Mouse (Mus musculus) layer of hippocampus, postnatal 25 days (tissue): ENCODE data around the gene Alpk1. TPM values are rescaled to one million over a fixed set of nuclear protein-coding genes. Genes with fewer than 3 reads are reported as not detected.

Source experiments
- DNase-seq, 2 experiments: peaks; one replicate each; pipeline ENCODE4 v3.0.0; 2022; ENCODE audit warnings: mixed read lengths in 2 of 2, low spot score in 1 of 2; ENCODE audit errors: extremely low spot score in 1 of 2
- total RNA-seq, 2 experiments: library from RNA; stranded (reverse); gene quantifications; 2 replicates each; pipeline ENCODE4 v1.2.3; 2021

Gene Alpk1
- 1 to 10 TPM; 6.7 to 9.6 TPM for total RNA-seq

DNA sequence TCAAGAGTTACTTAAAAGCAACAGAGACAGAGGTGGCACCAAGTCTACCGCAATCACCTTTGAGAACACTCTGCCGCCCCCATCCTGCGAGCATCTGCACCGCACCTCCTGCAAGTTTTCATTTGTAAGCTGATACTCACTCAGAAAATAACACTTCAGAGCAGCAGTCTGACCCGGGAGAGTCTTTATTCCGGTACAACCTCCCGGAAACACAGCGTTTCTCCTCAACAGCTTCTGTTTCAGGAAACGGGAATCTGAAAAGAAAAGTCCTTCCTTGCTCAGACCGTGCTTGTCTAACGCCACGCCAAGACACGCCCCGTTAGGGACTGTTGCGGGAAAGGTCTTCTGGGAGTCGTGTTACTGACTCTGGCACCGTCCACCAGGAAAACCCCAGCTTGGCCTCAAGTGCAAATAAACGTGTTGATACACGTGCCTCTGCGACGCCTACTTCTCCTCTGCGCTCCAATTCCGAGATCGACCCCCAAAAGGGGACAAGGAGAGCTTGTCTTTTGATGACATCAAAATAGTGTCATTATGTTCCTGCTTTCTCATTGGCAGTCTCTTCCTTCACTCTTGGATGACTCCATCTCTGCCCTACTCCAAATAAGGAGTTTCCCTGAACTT is at the start of gene Alpk1:
Gene Alpk1 (minus strand): TSS at position 507 of the 624 bp plus-strand sequence.
- DNase-seq = peak; percentile 26 to 48

DNA sequence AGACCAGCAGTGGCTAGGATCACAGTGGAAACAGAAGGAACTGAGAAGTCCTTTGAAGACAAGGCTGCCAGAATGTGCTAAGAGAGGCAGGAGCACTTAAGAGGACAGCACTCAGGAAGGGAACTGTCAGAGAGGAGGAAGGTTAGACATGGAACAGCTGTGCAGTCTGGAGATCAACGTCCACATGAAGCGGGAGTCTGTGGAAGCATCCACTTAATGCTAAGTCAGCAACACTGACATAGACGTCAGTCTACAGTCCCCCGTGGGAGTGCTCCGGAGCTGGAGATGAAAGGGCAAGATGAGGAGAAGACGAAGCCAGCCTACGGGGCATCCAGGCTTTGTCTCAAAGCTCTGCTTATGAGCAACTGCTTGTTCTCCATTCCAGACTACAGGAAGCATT is 46.8 kb upstream of the Alpk1 start:
- no peak for DNase-seq

DNA sequence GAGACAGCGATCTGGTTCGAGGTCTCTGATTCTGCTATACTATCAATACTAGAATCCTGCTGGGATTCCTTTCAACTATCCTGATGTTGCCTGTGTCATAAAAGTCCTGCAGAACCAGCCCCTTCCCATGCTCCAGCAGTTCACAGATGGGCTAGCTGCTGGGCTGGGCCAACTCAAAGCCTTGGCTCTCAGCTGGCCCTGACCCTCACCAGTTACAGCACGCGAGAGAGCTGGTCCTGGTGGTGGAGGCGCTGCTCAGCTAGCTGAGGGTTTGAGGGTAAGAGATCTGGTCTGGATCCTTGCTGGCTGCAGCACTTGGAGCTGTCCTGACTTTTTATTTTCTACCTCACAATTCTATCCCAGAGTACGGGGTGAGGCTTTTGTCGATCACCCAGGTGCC is 46.2 kb upstream of the Alpk1 start:
- no peak for DNase-seq

DNA sequence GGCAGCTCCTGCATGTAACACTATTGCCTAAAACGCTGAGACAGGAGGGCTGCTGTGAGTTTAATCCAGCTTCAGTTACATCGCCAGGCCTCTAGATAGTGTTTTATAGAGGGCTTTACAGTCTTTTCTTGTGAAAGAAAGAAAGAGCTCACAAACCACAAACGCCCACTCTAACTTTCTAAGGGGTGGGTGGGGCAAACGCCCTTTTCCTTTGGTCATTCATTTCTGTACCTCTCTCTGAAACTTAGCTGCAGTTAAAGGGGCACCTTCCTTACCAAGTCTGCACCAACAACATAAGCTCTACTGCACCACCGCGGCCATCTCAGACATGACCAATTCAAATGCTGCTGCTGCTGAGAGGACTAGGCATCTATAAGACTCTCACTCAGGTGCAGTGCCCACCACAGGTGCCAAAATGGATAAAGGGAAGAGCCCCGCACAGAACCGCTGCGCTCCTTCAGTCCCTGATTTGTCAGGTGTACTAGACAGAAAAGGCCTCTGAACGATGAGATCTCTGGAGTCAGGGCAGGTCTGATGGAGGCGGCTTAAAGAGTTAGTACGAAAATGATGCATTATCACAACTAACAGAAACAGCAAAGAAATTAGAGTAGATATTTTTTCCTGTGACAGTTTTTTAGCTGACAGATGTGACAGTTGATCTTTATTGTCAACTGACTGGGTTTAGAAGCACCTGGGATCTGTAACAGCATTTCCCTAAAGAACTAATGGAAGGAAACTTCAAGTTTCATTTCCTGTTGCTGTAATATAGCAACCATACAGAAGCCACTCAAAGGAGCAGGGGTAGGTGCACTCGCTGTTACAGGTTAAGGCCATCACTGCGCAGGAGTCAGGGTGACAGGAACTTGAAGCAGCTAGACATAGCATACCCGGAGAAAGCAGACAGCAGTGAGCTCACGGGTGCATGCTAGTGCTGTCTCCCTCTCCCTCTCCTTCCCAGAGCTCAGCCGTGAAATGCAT is 43.8 kb upstream of the Alpk1 start:
- no peak for DNase-seq

DNA sequence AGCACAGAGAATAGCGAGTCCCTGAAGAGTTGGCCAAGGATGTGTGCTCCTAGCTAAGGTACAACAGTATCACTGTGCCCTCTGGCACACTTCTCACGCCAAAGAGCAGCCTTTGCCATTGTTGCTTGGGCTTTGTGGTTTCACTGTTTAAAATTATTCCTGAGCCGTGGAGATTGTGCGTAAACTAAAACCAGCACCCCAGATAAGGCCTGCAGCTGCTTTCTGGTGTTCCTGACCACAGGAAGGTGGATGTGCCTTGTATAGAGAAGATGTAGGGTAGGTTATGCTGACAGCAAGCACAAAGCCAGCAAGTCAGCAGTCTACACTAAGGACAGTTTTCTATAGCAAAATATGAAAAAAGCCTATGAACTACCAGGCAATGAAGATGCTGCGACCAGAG is 40.9 kb upstream of the Alpk1 start:
- no peak for DNase-seq

DNA sequence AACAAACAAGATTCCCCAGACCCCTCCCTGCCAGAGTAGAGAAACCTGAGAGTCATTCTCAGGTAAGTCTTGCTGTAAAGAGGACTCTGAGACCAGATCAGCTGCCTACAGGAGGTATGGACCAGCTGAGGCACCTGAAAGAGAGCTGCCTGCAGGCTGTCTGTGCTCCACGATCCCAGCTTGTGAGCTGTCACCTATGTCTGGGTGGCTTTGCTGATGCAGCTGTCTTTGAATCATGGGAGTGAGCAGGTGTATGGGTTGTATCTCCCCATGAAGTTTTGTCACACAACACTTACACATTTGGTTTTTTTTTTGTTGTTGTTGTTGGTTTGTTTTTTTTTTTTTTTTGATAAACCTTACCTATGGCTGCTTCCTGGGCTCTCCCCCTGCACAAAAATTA is 40.1 kb upstream of the Alpk1 start:
- no peak for DNase-seq

DNA sequence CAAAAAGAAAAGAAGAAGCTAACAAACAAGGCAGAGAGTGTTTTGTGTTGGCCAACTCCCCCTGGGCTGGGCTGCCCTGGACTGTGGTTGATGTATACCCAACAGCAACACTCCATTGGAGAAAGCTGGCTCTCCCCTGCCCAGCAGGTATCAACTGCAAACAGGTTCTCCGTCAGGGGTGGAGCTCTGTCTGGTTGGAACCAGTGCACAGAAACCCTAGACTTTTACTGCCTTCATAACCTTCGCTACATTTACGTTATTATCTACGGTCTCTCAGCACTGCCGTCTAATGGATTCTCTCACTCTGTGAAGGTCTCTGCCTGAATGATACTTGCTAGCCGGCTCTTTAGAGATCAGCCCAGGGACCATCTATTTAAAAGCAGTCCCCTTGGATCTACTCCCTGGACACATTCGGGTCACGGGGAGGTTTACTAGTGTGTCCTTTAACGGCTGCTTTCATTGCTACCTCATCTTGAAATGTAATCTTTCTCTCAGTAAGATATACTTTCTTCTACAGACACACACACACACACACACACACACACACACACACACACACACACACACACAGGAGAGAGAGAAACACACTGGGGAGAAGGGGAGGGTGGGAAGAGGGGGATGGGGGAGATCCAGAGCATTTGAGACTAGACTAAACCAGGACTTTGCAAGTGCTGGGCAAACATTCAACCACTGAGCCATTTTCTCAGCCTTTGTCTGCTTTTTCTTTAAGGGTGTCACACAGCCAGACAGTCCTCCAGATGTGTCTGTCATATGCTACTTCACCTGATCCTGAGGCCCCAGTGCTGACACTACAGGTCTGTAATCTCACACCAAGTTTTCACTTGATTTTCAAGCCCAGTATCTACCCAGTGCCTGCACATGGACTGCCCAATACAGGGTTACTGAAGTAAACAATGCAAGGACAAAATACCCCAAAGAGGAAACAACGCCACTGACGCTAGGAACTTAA is 38.7 kb upstream of the Alpk1 start:
- no peak for DNase-seq

DNA sequence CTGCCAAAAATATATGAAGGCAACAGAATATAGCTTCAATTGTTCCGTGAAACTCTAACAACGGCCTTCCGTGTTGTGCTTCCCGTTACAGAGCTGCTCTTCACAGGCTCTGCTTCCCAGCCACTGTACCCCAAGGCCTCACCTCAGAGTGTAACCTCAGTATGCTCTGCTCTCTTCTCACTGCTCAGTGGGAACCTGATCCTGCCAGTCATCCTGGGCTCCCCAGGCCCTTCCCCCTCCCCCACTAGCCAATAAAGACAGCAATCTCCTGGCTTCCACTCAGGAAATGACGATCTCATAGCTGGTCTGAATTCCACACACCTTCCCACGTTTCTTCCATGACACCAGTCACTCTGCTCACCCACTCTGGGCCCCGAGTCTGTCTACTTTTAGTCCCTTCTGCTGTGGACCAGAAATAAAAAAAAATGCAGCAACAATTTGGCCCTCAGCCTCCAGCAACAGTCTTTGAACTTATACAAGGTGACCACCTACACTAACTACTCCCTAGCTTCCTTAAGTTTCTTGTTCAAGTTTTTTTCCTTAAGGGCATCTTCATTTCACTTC is 36.9 kb upstream of the Alpk1 start:
- no peak for DNase-seq

DNA sequence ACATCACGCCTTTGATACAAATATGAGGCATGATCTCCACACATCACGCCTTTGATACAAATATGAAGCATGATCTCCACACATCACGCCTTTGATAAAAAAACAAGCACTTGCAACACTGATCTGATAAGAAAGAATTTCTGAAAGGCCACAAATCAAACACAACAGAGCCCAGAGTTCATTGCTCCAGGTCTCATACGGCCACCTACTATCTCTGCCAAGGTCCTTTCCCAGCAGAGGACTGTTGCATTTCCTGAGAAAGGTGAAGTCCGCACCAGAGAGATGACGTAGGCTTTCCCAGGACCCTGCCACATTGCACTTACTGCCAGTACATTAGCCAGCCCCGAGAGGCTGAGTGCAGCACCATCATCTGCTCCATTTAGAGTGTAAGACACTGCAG is 28.8 kb upstream of the Alpk1 start:
- DNase-seq = no peak

DNA sequence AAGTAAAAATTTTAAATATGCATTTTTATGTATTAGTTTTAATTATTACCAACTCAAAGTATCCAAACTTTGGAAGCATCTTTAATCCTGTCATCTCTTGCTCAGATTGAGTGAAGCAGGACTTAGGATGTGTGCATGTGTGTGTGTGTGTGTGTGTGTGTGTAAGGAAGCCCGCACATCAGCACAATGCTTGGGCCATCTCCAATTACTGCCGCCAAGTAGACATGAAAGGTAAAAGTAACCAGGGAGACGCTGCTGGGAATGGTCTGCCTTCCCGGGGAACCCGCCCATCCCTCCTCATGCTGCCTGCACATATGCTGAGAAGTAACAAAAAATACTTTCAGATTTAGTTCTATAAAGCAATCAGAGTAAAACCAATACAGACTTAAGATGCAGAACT is 27.5 kb upstream of the Alpk1 start:
- no peak for DNase-seq

DNA sequence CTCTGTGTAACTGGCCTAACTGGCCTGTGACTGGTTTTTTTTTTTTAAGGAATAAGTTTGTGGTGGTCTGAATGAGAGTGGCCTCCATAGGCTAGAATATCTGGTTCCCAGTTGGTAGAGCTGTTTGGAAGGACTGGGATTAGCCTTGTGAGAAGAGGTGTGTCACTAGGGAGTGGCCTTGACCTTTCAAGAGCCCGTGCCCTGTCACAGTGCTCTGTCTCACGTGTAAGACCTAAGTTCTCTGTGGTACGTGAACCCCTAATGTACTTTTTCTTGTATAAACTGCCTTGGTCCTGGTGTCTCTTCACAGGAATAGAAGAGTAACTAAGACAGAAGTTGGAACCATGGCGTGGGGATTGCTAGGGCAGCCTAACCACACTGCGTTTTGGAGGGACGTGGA is 25.7 kb upstream of the Alpk1 start:
- DNase-seq = no peak

DNA sequence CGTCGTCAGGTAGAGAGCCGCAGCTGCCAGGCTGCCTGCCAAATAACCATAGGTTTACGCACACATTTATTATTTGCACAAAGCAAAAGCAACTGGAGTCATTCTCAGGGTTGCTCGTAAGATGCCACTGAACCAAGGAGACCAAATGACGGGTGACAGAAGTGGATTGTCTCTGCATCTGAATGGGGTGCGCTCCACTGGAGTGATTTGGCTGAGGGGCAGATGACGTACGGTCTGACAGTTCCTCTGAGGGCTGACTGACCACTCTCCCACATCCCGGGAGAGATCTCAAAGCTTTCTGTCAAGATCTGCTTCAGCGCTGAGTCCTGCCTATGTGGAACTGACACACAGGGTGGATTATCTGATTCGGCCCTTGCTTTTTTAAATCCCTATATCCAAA is 24.7 kb upstream of the Alpk1 start:
- DNase-seq = no peak

DNA sequence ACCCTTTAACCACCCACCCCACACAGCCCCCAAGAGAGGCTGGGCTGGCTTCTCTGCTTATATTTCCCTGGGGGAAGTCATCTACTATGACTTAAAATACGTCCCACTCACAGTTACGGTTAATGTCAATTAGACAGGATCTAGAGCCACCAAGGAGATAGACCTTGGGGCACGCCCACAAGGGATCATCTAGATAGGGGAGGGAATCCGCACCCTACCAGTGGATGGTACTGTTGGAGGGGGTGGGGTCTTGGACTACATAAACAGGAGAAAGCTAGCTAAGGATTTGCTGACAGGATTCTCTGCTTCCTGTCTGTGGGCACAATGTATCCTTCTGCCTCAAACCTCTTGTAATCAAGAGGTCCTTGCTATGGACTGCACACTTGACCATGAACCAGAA is 24.1 kb upstream of the Alpk1 start:
- no peak for DNase-seq

DNA sequence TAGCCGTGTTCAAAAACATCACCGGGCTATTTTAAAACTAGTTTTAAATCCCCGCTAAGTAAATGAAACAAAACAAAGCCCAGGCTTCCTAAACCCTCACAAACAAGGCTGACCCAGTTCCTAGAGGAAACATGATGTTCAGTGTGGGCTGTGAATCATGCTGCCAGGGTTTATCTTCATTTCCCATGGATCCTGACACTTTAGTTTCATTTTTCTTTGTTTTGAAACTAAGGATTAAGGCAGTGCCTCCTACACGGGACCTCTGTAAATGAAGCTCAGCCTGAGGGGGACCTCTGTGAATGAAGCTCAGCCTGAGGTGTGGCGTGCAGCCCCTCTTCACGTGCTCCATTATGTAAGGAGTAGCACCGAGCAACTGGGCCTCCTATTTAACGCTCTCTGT is 22.5 kb upstream of the Alpk1 start:
- no peak for DNase-seq

DNA sequence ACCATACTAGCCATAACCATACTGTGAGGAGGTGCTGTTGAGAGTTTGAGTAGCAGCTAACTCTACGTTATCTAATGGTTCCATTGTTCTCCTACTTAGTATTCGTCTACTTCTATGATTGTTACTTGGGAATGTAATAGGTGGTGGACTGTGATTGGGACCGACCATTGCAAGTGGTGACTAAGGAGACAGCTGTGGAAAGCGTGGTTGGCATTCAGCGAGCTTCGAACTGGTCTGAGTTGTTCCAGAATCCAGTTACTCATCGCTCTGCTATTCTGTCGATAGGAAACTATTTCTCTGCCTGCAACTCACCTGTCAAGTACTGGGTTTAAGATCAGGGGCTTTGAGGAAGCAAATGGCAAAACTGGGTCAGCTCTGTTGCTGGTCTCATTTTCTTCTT is 20.8 kb upstream of the Alpk1 start:
- DNase-seq = no peak

DNA sequence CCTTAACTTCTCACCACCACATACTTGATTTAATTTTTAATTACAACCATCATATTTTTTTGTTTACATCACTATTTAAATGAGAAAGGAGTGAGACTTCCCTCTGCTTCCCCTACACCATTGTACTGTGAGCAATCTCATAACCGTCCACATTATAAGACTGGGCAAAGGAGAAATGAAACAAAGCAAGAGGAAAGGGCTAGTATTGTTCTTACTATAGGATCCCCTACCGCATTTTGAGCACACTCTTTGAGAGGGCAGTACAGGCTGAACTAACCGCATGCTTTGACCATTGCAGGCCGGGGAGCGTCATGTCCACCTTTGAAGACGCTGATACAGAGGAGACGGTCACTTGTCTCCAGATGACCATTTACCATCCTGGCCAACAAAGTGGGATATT is 15.9 kb upstream of the Alpk1 start:
- no peak for DNase-seq

DNA sequence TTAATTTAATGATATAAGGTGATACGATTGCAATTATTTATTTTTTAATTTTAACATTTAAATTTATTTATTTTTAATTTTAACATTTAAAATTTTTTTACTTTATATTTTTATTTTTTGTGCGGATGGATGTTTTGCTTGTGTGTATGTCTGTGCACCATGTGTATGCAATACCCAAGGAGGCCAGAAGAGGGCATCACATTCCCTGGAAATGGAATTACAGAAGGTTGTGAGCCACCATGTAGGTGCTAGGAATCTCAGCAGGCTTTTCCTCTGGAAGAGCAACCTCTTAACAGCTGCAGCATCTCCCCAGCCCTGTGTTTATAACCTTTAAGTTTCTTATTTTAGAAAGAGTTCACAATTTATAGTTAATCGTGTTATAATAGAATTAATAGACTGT is 15.4 kb upstream of the Alpk1 start:
- no peak for DNase-seq

DNA sequence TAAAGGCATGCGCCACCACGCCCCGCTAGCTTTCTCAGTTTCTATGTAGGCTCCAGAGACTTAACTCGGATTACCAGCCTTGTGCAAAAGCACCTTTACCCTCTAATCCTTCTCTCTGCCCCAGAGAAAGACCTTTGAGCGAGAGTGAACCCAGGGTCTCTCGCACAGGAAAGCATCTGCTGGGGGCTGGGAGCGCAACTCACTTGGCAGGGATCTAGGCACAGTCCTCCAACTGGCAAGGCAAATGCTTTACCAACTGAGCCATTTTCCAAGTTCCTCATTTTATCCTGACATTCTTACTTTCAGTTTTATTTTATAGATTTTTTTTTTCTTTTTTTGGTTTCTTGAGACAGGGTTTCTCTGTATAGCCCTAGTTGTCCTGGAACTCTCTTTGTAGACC is 12.7 kb upstream of the Alpk1 start:
- no peak for DNase-seq

DNA sequence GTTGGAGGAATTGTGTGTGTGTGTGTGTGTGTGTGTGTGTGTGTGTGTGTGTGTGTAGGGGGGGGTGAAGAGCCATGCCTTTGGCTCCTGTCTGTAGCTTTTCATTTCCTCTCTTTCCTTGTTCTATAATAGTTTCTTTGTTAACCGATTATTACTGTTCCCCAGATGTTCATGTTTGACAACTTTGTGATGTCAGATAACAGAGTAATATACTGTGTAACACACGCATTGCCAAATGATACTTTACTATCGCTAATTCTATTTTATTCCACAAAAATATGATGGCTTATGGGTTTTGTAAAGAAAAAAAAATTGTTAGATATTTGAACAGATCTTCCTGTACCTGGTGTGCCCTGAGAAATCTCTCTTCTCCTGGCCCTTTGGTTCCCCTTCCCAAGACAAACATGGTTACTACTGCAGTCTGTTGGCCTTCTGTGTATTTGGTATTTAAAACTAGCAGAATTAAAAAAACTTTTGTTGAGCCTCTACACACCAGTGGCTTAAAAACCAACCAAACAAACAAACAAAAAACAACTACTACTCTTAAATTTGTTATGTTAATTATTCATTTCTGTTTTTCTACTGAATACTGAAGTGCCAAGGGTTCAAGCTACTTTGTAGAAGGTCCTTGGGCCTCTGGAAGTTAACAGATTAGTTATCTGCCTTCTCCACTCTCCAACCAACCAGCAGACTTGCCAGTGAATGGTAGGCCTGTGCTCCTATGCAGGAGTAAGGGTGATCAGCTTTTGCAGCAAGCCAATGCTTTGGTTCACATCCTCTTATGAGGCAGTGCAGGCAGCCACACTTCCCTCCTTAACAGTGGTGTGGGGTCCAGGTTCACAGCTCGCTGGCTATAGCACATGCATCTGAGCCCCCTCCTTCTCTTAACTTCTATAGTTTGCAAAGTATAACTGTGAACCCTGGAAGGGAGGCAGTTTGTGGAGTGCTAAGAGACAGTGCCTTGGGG is 11.6 kb upstream of the Alpk1 start:
- no peak for DNase-seq
